ENCODE assay signal across 11 mouse cellular contexts in genomic region chr4:54371418-54371957, GRCm38 (mm10).
DNase-seq lines count a peak whose midpoint lies in the region; ATAC-seq lines count a peak whose summit lies in the region.
"Had no signal": no experiment of that assay in that cellular context is flagged by ENCODE, and none has a peak within 500 bp of the region (broad histone marks: within the 10 kb centered on the region; RNA-seq: fewer than 3 reads in every experiment).

No protein-coding gene starts in this region.

- H3K27ac ChIP-seq in forebrain, embryonic 15.5 days (replicated peaks), result peak overlapping the region; percentile 64
- peak overlapping the region; percentile 72 for H3K27ac ChIP-seq in midbrain, embryonic 13.5 days
- H3K27ac ChIP-seq: liver, embryonic 15.5 days had no signal

- DNase-seq in layer of hippocampus, adult 11-12 months (ENCODE audit: low spot score), result peak; percentile 44
- DNase-seq in layer of hippocampus, postnatal 10 days (ENCODE audit: low spot score in 2 of 2), result no peak
- DNase-seq in cerebellum, adult 9-10 months, result peak; percentile 14
- DNase-seq in kidney, postnatal 14 days, result no peak
- no peak for DNase-seq in spleen, postnatal 36 days (ENCODE audit: low spot score in 2 of 2)
- DNase-seq in heart, postnatal 25 days (ENCODE audit: low spot score), result no peak
- DNase-seq: heart, postnatal 14 days; thymus, postnatal 14 days had no signal

- no peaks in the 10 kb centered on the region for H3K9me3 ChIP-seq in forebrain, embryonic 15.5 days
- no peaks in the 10 kb centered on the region for H3K9me3 ChIP-seq in midbrain, embryonic 13.5 days
- H3K9me3 ChIP-seq: liver, embryonic 15.5 days had no signal

- H3K4me3 ChIP-seq in forebrain, embryonic 15.5 days, result no peak overlapping the region
- no peak overlapping the region for H3K4me3 ChIP-seq in midbrain, embryonic 13.5 days (replicated peaks)
- H3K4me3 ChIP-seq: liver, embryonic 15.5 days had no signal

- ATAC-seq in forebrain, embryonic 15.5 days (replicated peaks), result peak; percentile 63
- ATAC-seq in midbrain, embryonic 13.5 days, result peak; percentile 85

- WGBS in forebrain, embryonic 15.5 days, result 7% methylated on average over 7 of the region's 7 CpGs
- 13% methylated on average over 7 of the region's 7 CpGs for WGBS in midbrain, embryonic 13.5 days

- H3K36me3 ChIP-seq in forebrain, embryonic 15.5 days, result no peaks in the 10 kb centered on the region
- H3K36me3 ChIP-seq in midbrain, embryonic 13.5 days, result no peaks in the 10 kb centered on the region
- H3K36me3 ChIP-seq: liver, embryonic 15.5 days had no signal

- H3K4me2 ChIP-seq in forebrain, embryonic 15.5 days (replicated peaks), result no peak overlapping the region
- H3K4me2 ChIP-seq in midbrain, embryonic 13.5 days (replicated peaks), result no peak overlapping the region
- H3K4me2 ChIP-seq: liver, embryonic 15.5 days had no signal

- H3K27me3 ChIP-seq in forebrain, embryonic 15.5 days, result no peaks in the 10 kb centered on the region
- no peaks in the 10 kb centered on the region for H3K27me3 ChIP-seq in midbrain, embryonic 13.5 days
- H3K27me3 ChIP-seq: liver, embryonic 15.5 days had no signal

- intact Hi-C loops in heart, postnatal 25 days (cut with DNase I), result no loop called here

- H3K4me1 ChIP-seq in forebrain, embryonic 15.5 days, result peaks cover 17% of the 10 kb centered on the region
- H3K4me1 ChIP-seq in midbrain, embryonic 13.5 days (replicated peaks), result peaks cover 35% of the 10 kb centered on the region
- H3K4me1 ChIP-seq: liver, embryonic 15.5 days had no signal

- H3K9ac ChIP-seq in forebrain, embryonic 15.5 days (replicated peaks), result no peak overlapping the region
- H3K9ac ChIP-seq in midbrain, embryonic 13.5 days (replicated peaks), result no peak overlapping the region
- H3K9ac ChIP-seq: liver, embryonic 15.5 days had no signal

Comparison
In these comparisons a context has a peak if more than half of its experiments do, and no peak if none do; other contexts are left out.
1. DNase-seq: peak in layer of hippocampus, adult 11-12 months (single experiment) and cerebellum, adult 9-10 months (single experiment); none in layer of hippocampus, postnatal 10 days (0 of 2), kidney, postnatal 14 days (single experiment), spleen, postnatal 36 days (0 of 2) and heart, postnatal 25 days (single experiment).